Mouse (Mus musculus): ENCODE data around the gene Als2. TPM values are rescaled to one million over a fixed set of nuclear protein-coding genes. Genes with fewer than 3 reads are reported as not detected.

Als2 gene
- 10.8 and 11.1 TPM in 2 replicates for polyA plus RNA-seq (2012; rRNA removed)

DNA sequence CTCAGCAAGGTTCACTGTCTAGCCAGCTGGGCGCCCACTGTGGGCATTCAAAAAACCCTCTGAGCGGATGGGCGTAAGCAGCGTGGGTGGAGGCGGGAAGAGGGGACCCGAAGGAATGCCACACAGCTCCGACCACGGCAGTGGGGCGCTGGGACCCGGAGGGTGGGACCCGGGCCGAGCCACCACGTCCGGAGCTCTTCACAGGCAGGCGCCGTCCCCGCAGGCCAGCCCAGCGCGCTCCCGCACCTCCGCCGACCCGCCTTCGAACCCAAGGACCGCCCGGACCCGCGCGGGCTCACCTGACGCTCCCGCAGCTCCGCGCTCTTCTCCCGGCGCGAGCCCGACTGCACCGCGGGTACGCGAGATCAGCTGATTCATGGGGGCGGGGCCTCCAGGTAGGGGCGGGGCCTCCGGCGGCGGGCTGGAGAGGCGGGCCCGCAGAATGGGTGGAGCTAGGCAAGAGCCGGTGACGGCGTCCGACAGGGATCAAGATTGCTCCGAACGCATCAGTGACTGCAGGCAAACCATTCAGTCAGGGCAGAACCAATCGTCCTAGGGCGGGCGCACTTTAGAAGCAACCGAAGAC, at the start of gene Als2:
TSS of gene Als2 (minus strand) at position 376 of the 586 bp plus-strand sequence.
- Histone ChIP-seq H3K4me3 (ENCODE audit: insufficient read depth, low read depth, low read length) (peak within 1 kb of the TSS; percentile 84), H3K27ac (ENCODE audit: insufficient read depth, low read depth, low read length) (peak within 1 kb of the TSS; percentile 70), H3K4me1 (ENCODE audit: control insufficient read depth, insufficient read depth, low read length) (peaks cover 7% of the 10 kb centered on the region; the same call in 1 of the 2 replicates), H3K36me3 (ENCODE audit: control insufficient read depth, insufficient read depth, low read length) (no peaks in the 10 kb centered on the region), H3K27me3 (replicated peaks; ENCODE audit: control insufficient read depth, insufficient read depth, low read length) (no peaks in the 10 kb centered on the region)
- TF ChIP-seq CTCF (conservative IDR thresholded peaks at IDR 0.05; ENCODE audit: insufficient read depth, insufficient read length, low read depth, low read length) (no peak), POLR2A (IDR thresholded peaks at IDR 0.05; ENCODE audit: low read depth, low read length) (no peak)
- peak; percentile 99 for DNase-seq
- WGBS, result under 1% methylated on average over 58 of the region's 58 CpGs

GRCm38 (mm10) chr1:59286316-59286850, 49.4 kb upstream of the Als2 start:
- no peak overlapping the region for H3K27ac ChIP-seq (ENCODE audit: insufficient read depth, low read depth, low read length)
- 74% methylated on average over 13 of the region's 13 CpGs for WGBS
- H3K27me3 ChIP-seq (replicated peaks; ENCODE audit: control insufficient read depth, insufficient read depth, low read length), result no peaks in the 10 kb centered on the region
- H3K4me3 ChIP-seq (ENCODE audit: insufficient read depth, low read depth, low read length), result no peak overlapping the region
- no peak for DNase-seq
- no peaks in the 10 kb centered on the region for H3K36me3 ChIP-seq (ENCODE audit: control insufficient read depth, insufficient read depth, low read length)
- no peaks in the 10 kb centered on the region for H3K4me1 ChIP-seq (ENCODE audit: control insufficient read depth, insufficient read depth, low read length)
- no peak for TF ChIP-seq POLR2A (IDR thresholded peaks at IDR 0.05; ENCODE audit: low read depth, low read length)
- TF ChIP-seq CTCF (conservative IDR thresholded peaks at IDR 0.05; ENCODE audit: insufficient read depth, insufficient read length, low read depth, low read length), result peak; percentile 52

- Histone ChIP-seq H3K27me3 (replicated peaks; ENCODE audit: control insufficient read depth, insufficient read depth, low read length) (no peaks in the 10 kb centered on the region), H3K4me1 (ENCODE audit: control insufficient read depth, insufficient read depth, low read length) (no peaks in the 10 kb centered on the region), H3K4me3 (ENCODE audit: insufficient read depth, low read depth, low read length) (no peak overlapping the region), H3K36me3 (ENCODE audit: control insufficient read depth, insufficient read depth, low read length) (no peaks in the 10 kb centered on the region), H3K27ac (ENCODE audit: insufficient read depth, low read depth, low read length) (no peak overlapping the region)
- TF ChIP-seq CTCF (conservative IDR thresholded peaks at IDR 0.05; ENCODE audit: insufficient read depth, insufficient read length, low read depth, low read length), result no peak
- no peak for TF ChIP-seq POLR2A (IDR thresholded peaks at IDR 0.05; ENCODE audit: low read depth, low read length)
- DNase-seq, result no peak
- WGBS, result 81% methylated on average over 5 of the region's 5 CpGs
Observed at GRCm38 (mm10) chr1:59285880-59286279, 48.8 kb upstream of the Als2 start.

DNA sequence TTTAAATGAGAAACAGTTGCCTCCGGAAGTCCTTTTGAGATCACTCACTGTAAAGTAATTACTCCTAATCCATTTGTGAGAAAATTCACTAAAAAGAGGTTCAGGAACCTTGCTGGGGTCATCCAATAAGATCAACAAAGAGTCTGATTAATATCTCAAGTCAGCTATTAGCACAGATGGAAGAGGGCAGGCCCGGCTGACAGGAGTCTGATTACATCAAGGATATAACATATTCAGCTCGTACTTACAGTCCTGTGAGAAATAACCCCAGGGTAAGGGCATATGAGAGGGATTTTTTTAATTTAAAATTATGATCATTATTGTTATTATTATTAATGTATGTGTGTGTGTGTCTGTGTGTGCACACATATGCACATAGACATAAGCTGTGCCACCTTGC, 35.2 kb upstream of the Als2 start:
- Histone ChIP-seq H3K4me3 (ENCODE audit: insufficient read depth, low read depth, low read length) (no peak overlapping the region), H3K4me1 (ENCODE audit: control insufficient read depth, insufficient read depth, low read length) (no peaks in the 10 kb centered on the region), H3K27me3 (replicated peaks; ENCODE audit: control insufficient read depth, insufficient read depth, low read length) (no peaks in the 10 kb centered on the region), H3K27ac (ENCODE audit: insufficient read depth, low read depth, low read length) (no peak overlapping the region), H3K36me3 (ENCODE audit: control insufficient read depth, insufficient read depth, low read length) (no peaks in the 10 kb centered on the region)
- TF ChIP-seq POLR2A (IDR thresholded peaks at IDR 0.05; ENCODE audit: low read depth, low read length) (no peak), CTCF (conservative IDR thresholded peaks at IDR 0.05; ENCODE audit: insufficient read depth, insufficient read length, low read depth, low read length) (no peak)
- no peak for DNase-seq
- 78% methylated on average over 3 of the region's 3 CpGs for WGBS

- peak; percentile 25 for DNase-seq
- WGBS, result 66% methylated on average over 20 of the region's 20 CpGs
- Histone ChIP-seq H3K4me1 (ENCODE audit: control insufficient read depth, insufficient read depth, low read length) (no peaks in the 10 kb centered on the region), H3K27ac (ENCODE audit: insufficient read depth, low read depth, low read length) (no peak overlapping the region), H3K36me3 (ENCODE audit: control insufficient read depth, insufficient read depth, low read length) (no peaks in the 10 kb centered on the region), H3K4me3 (ENCODE audit: insufficient read depth, low read depth, low read length) (no peak overlapping the region), H3K27me3 (replicated peaks; ENCODE audit: control insufficient read depth, insufficient read depth, low read length) (no peaks in the 10 kb centered on the region)
- TF ChIP-seq POLR2A (IDR thresholded peaks at IDR 0.05; ENCODE audit: low read depth, low read length) (no peak), CTCF (conservative IDR thresholded peaks at IDR 0.05; ENCODE audit: insufficient read depth, insufficient read length, low read depth, low read length) (no peak)
Observed at GRCm38 (mm10) chr1:59269951-59270689, 33.1 kb upstream of the Als2 start.

- Histone ChIP-seq H3K4me3 (ENCODE audit: insufficient read depth, low read depth, low read length) (no peak overlapping the region), H3K36me3 (ENCODE audit: control insufficient read depth, insufficient read depth, low read length) (no peaks in the 10 kb centered on the region), H3K4me1 (ENCODE audit: control insufficient read depth, insufficient read depth, low read length) (no peaks in the 10 kb centered on the region), H3K27me3 (replicated peaks; ENCODE audit: control insufficient read depth, insufficient read depth, low read length) (no peaks in the 10 kb centered on the region), H3K27ac (ENCODE audit: insufficient read depth, low read depth, low read length) (no peak overlapping the region)
- WGBS, result 94% methylated on average over 6 of the region's 6 CpGs
- no peak for DNase-seq
- TF ChIP-seq POLR2A (IDR thresholded peaks at IDR 0.05; ENCODE audit: low read depth, low read length) (no peak), CTCF (conservative IDR thresholded peaks at IDR 0.05; ENCODE audit: insufficient read depth, insufficient read length, low read depth, low read length) (no peak)
Observed at GRCm38 (mm10) chr1:59269466-59269865, 32.4 kb upstream of the Als2 start.

DNA sequence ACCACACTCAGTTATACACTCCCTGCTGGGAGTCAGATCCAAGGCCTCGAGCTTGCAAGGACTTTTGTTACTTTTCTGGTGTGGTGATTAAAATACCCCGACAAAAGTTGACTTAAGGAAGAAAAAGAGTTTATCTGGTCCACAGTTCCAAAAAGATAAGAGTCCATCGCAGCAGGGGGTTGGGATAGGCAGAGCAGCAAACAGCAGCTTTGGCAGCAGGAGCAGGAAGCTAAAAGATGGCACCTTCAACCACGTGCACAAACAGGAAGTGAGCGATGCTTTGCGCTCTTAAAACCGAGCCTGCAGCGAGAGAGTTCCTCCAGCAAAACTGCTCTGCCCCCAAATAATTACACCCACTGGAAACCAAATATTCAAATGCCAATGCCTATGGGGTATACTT, 31.9 kb upstream of the Als2 start:
- H3K36me3 ChIP-seq (ENCODE audit: control insufficient read depth, insufficient read depth, low read length), result no peaks in the 10 kb centered on the region
- H3K27ac ChIP-seq (ENCODE audit: insufficient read depth, low read depth, low read length), result no peak overlapping the region
- no peaks in the 10 kb centered on the region for H3K27me3 ChIP-seq (replicated peaks; ENCODE audit: control insufficient read depth, insufficient read depth, low read length)
- DNase-seq, result no peak
- WGBS, result 66% methylated on average over 8 of the region's 8 CpGs
- H3K4me1 ChIP-seq (ENCODE audit: control insufficient read depth, insufficient read depth, low read length), result no peaks in the 10 kb centered on the region
- TF ChIP-seq POLR2A (IDR thresholded peaks at IDR 0.05; ENCODE audit: low read depth, low read length), result no peak
- TF ChIP-seq CTCF (conservative IDR thresholded peaks at IDR 0.05; ENCODE audit: insufficient read depth, insufficient read length, low read depth, low read length), result no peak
- H3K4me3 ChIP-seq (ENCODE audit: insufficient read depth, low read depth, low read length), result no peak overlapping the region
